Mouse (Mus musculus): ENCODE data around the gene Polg2.

GRCm38 (mm10) chr11:106720379-106720778, 59.0 kb downstream of the Polg2 start:
- TF ChIP-seq CTCF (IDR thresholded peaks at IDR 0.05; ENCODE audit: borderline replicate concordance, insufficient read depth, low read length) (no peak), POLR2A (IDR thresholded peaks at IDR 0.05; ENCODE audit: low read depth, low read length) (no peak)

Data from embryonic fibroblast, embryonic 13.5 days (primary cell).